Mouse (Mus musculus): ENCODE measurements around the gene Cul4a. TPM values are rescaled to one million over a fixed set of nuclear protein-coding genes. Genes with fewer than 3 reads are reported as not detected.

The Cul4a gene
- polyA plus RNA-seq, 1 experiment from 2014 or later = 71.6 TPM

DNA sequence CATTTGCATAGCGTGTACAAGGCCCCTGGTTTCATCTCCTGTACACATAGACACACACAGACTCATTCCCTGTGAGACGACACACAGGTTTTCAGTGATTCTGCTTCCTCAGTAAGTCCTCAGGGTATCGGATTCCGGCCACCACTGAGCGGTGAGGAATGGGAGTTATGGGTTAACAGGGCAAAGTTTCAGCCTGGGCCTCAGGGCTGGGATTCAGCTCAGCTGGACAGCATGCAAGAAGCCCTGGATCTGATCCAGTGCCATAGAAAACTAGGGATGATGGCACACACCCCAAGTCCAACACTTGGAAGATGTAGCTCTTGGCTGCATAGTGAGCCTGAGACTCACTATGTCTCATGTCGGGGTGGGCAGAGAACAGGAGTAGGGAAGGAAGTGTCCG lies 74.5 kb downstream of the Cul4a start:
- H3K4me2 ChIP-seq = no peak overlapping the region
- no peak overlapping the region for H3K4me3 ChIP-seq (replicated peaks)
- no peaks in the 10 kb centered on the region for H3K9me3 ChIP-seq (replicated peaks)
- no peak overlapping the region for H3K27ac ChIP-seq (replicated peaks)
- WGBS (ENCODE audit: insufficient replicate concordance) = 67% methylated on average over 7 of the region's 7 CpGs
- no peak overlapping the region for H3K9ac ChIP-seq
- ATAC-seq (ENCODE audit: insufficient read depth) = no peak
- peaks cover 31% of the 10 kb centered on the region for H3K36me3 ChIP-seq (replicated peaks)
- peaks cover 11% of the 10 kb centered on the region for H3K4me1 ChIP-seq (replicated peaks)
- H3K27me3 ChIP-seq = no peaks in the 10 kb centered on the region

DNA sequence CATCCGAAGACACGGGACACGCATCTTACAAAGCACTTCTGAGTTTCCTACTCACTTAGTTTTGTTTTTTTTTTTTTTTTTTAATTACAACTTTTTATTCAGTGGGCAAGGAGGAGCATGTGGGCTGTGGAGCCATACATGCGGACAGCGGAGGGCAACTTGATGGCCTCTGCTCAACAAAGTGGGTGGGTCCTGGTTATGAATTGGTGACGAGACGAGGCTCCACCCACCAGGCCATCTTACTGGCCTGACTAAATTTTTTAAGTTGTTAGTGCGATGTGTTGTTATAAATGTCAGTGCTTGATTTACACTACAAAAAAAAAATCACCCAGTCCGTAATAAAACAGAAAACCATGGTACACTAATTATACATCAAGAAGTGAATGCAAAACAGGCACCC lies 75.0 kb downstream of the Cul4a start:
- Histone ChIP-seq H3K27ac (replicated peaks) (no peak overlapping the region), H3K4me2 (no peak overlapping the region), H3K9me3 (replicated peaks) (no peaks in the 10 kb centered on the region), H3K4me1 (replicated peaks) (peaks cover 11% of the 10 kb centered on the region), H3K36me3 (replicated peaks) (peaks cover 27% of the 10 kb centered on the region), H3K9ac (no peak overlapping the region), H3K27me3 (no peaks in the 10 kb centered on the region), H3K4me3 (replicated peaks) (no peak overlapping the region)
- WGBS (ENCODE audit: insufficient replicate concordance) = 65% methylated on average over 9 of the region's 9 CpGs
- no peak for ATAC-seq (ENCODE audit: insufficient read depth)

DNA sequence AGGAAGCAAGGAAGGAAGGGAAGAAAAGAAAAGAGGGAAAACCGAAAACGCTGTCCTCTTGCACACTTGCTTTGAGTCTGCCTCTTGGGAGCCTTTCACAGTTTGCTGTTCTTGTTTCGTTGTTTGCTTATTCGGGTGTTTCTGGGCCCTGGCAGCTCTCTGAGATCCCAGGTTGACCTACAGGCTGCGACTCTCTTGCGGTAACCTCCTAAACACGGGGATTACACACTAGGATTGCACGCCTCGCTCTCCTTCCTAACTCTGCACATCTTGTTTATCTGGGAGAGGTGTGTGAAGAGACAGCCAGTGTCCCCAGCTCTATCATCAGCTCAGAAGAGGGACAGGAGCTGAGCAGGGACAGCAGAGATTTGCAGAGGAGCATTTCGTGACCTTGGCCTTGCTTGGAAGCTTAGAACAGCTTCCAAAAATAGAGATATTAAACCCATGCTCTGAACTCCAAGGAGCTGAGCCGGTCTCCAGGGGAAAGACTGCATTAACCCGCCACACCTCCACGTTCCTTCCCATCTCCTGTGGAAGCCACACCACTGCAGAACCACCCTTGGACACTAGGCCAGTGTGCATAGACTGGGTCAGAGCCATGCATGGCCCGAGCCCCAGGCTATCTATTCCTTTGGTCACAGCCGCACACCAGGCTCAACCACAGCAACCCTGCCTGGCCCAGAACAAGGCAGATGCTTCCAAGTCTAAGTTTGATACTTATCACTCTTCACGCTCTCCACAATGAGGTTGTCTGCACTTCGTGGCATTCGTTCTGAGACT lies 75.7 kb downstream of the Cul4a start:
- peaks cover 20% of the 10 kb centered on the region for H3K36me3 ChIP-seq (replicated peaks)
- no peak overlapping the region for H3K4me3 ChIP-seq (replicated peaks)

DNA sequence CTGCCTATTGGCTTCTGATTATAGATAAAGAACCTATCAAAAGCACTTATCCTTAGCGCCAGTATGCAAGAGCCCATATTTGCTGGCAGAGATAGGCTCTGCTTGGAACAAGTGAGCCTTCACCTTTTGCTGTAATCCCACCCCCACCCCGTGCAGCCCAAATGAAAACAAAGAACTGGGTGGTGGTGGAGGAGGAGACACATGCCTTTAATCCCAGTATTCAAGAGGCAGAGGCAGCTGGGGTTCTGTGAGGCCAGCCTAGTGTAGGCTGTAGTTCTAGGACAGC lies 76.2 kb downstream of the Cul4a start:
- ATAC-seq (ENCODE audit: insufficient read depth) = no peak
- Histone ChIP-seq H3K4me1 (replicated peaks) (peaks cover 11% of the 10 kb centered on the region), H3K4me2 (no peak overlapping the region), H3K9me3 (replicated peaks) (no peaks in the 10 kb centered on the region), H3K36me3 (replicated peaks) (peaks cover 14% of the 10 kb centered on the region), H3K4me3 (replicated peaks) (no peak overlapping the region), H3K9ac (no peak overlapping the region), H3K27me3 (no peaks in the 10 kb centered on the region), H3K27ac (replicated peaks) (no peak overlapping the region)
- WGBS (ENCODE audit: insufficient replicate concordance) = 10% methylated on average over 2 of the region's 2 CpGs

More for the DNA sequence above, 75.7 kb downstream of the Cul4a start:
- H3K4me2 ChIP-seq = no peak overlapping the region
- ATAC-seq (ENCODE audit: insufficient read depth) = peak; percentile 26
- peaks cover 11% of the 10 kb centered on the region for H3K4me1 ChIP-seq (replicated peaks)
- no peaks in the 10 kb centered on the region for H3K9me3 ChIP-seq (replicated peaks)
- no peaks in the 10 kb centered on the region for H3K27me3 ChIP-seq
- WGBS (ENCODE audit: insufficient replicate concordance) = 61% methylated on average over 18 of the region's 18 CpGs
- H3K9ac ChIP-seq = no peak overlapping the region
- H3K27ac ChIP-seq (replicated peaks) = no peak overlapping the region

DNA sequence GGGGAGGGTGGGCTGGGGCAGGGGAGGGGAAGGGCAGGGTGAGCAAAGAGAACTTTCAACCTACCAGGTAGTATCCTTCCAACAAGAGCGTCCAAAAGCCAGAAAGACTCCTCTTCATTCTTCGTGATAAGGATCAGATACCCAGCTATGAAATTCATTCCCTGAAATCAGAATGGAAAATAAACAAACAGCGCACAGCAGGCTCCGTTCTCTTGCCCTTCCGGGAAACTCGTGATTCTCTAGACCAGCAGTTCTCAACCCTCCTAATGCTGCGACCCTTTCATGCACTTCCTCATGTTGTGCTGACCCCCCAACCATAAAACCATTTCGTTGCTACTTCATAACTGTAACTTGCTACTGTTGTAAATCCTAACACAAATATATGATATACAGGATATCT lies 81.4 kb downstream of the Cul4a start:
- no peak overlapping the region for H3K4me2 ChIP-seq
- no peak overlapping the region for H3K9ac ChIP-seq
- H3K9me3 ChIP-seq (replicated peaks) = no peaks in the 10 kb centered on the region
- peaks cover 3% of the 10 kb centered on the region for H3K4me1 ChIP-seq (replicated peaks)
- H3K27me3 ChIP-seq = no peaks in the 10 kb centered on the region
- no peak overlapping the region for H3K27ac ChIP-seq (replicated peaks)
- no peaks in the 10 kb centered on the region; the same call in 1 of the 2 replicates for H3K36me3 ChIP-seq (replicated peaks)
- no peak for ATAC-seq (ENCODE audit: insufficient read depth)
- 72% methylated on average over 8 of the region's 8 CpGs for WGBS (ENCODE audit: insufficient replicate concordance)
- H3K4me3 ChIP-seq (replicated peaks) = no peak overlapping the region

DNA sequence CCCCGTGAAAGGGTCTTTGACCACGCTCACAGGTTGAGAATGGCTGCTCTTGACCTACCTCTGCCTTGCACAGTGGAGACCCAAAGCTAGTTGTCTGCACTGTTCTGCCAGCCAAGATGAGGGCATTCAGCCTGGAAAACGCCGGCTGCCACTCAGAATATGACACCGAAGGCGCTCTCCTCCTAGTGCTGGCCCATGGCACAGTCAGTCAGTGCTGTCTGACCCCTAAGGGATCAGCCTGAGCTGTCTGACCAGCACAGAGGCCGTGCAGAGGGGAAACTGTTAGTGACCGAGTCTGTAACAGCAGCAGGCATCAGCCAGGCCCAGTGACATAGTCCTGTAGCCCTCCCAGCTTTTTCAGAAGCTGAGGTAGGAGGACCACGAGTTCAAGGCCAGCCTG lies 81.8 kb downstream of the Cul4a start:
- no peak for ATAC-seq (ENCODE audit: insufficient read depth)
- Histone ChIP-seq H3K4me1 (replicated peaks) (no peaks in the 10 kb centered on the region; the same call in none of the 2 replicates), H3K4me3 (replicated peaks) (no peak overlapping the region), H3K27me3 (no peaks in the 10 kb centered on the region), H3K27ac (replicated peaks) (no peak overlapping the region), H3K4me2 (no peak overlapping the region), H3K9ac (no peak overlapping the region), H3K36me3 (replicated peaks) (no peaks in the 10 kb centered on the region; the same call in 1 of the 2 replicates), H3K9me3 (replicated peaks) (no peaks in the 10 kb centered on the region)
- 61% methylated on average over 9 of the region's 9 CpGs for WGBS (ENCODE audit: insufficient replicate concordance)

DNA sequence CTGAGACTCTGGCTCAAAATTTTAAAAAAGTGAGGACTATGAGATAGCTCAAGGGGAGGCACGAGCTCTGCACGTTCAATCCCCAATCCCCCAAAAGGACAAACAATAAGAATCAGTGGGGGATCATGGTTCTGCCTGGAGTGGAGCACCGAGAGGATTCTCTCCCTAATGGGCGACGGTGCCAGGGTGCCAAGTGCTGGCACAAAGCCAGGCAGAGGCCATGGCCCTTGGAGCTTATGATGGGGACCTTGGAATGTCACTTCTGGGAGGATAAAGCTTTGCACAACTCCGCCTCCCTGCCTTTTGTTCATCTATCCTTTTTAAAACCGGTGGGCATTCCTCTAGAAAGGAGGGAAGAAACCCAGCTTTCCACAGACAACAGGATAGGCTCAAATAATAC lies 82.2 kb downstream of the Cul4a start:
- ATAC-seq (ENCODE audit: insufficient read depth) = no peak
- H3K27me3 ChIP-seq = no peaks in the 10 kb centered on the region
- WGBS (ENCODE audit: insufficient replicate concordance) = 66% methylated on average over 7 of the region's 7 CpGs
- no peaks in the 10 kb centered on the region for H3K9me3 ChIP-seq (replicated peaks)
- H3K4me3 ChIP-seq (replicated peaks) = no peak overlapping the region
- H3K27ac ChIP-seq (replicated peaks) = no peak overlapping the region
- no peaks in the 10 kb centered on the region for H3K4me1 ChIP-seq (replicated peaks)
- no peaks in the 10 kb centered on the region; the same call in 1 of the 2 replicates for H3K36me3 ChIP-seq (replicated peaks)
- no peak overlapping the region for H3K4me2 ChIP-seq
- no peak overlapping the region for H3K9ac ChIP-seq

DNA sequence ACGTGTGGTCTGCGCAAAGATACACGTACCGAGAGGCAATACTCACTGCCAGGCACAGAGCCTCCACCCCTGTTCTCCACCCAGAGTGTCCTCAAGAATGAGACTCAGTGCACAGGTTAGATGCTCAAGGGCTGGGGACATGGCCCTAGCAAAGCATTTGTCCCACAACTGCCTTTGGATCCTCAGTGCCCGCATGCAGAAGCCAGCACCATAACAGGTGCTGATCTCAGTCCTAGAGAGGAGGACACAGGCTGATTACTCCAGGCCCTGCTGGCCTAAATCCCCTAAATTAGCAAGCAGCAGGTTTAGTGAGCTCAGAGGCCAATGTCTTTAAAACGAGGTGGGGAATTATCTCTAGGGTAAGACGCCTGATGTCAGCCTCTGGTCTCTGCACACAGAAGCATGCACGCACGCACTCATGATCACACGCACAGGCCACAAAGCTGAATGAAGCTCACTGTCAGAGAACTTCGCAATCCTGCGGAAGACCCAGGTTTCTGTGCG lies 82.7 kb downstream of the Cul4a start:
- Histone ChIP-seq H3K36me3 (replicated peaks) (no peaks in the 10 kb centered on the region; the same call in 1 of the 2 replicates), H3K4me1 (replicated peaks) (no peaks in the 10 kb centered on the region), H3K27ac (replicated peaks) (no peak overlapping the region), H3K9ac (no peak overlapping the region), H3K9me3 (replicated peaks) (no peaks in the 10 kb centered on the region), H3K4me3 (replicated peaks) (no peak overlapping the region), H3K27me3 (no peaks in the 10 kb centered on the region), H3K4me2 (no peak overlapping the region)
- no peak for ATAC-seq (ENCODE audit: insufficient read depth)
- WGBS (ENCODE audit: insufficient replicate concordance) = 77% methylated on average over 13 of the region's 13 CpGs

DNA sequence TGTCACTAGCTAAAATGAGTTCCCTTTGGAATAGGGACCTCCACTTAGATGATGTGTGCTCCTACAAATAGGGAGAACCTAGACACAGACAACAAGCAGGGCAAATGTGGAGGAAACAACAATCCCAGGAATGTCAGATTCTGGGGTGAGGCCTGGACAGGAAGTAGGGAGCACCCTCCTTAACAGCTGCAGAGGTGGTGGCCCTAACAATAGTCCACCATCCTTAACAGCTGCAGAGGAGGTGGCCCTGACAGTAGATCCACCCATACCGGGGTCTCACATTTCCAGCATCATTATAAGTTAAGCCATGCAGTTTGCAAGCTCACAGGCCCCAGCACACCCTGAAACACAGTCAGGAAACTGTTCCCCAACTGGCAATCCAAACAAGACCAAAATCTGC lies 83.4 kb downstream of the Cul4a start:
- H3K27ac ChIP-seq (replicated peaks) = no peak overlapping the region
- no peak overlapping the region for H3K4me3 ChIP-seq (replicated peaks)
- no peak for ATAC-seq (ENCODE audit: insufficient read depth)
- WGBS (ENCODE audit: insufficient replicate concordance) = 84% methylated on average over 1 of the region's 1 CpGs
- H3K9ac ChIP-seq = no peak overlapping the region
- H3K27me3 ChIP-seq = no peaks in the 10 kb centered on the region
- H3K4me1 ChIP-seq (replicated peaks) = no peaks in the 10 kb centered on the region
- no peaks in the 10 kb centered on the region; the same call in 1 of the 2 replicates for H3K36me3 ChIP-seq (replicated peaks)
- H3K9me3 ChIP-seq (replicated peaks) = no peaks in the 10 kb centered on the region
- no peak overlapping the region for H3K4me2 ChIP-seq

DNA sequence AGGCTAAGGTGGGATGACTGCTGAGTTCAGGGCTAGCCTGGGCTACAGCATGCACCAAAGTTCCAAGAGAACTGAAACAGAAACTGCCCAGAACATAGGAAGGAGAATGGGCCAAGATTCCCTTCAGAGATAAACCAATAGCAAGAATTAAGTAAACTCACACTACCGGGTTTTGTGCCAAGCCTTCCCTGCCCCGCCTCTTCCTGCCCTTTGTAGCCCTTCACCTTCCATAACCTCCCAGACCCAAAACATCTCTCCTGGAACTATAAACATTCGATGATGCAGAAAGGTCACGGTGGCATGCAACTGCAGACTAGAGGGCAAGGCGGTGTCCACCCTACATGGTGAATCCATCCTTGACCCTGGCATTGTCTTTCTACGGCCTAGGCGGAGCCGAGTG lies 84.8 kb downstream of the Cul4a start:
- H3K27ac ChIP-seq (replicated peaks) = no peak overlapping the region
- H3K27me3 ChIP-seq = no peaks in the 10 kb centered on the region
- H3K36me3 ChIP-seq (replicated peaks) = no peaks in the 10 kb centered on the region
- H3K9ac ChIP-seq = no peak overlapping the region
- H3K4me2 ChIP-seq = no peak overlapping the region
- no peaks in the 10 kb centered on the region for H3K4me1 ChIP-seq (replicated peaks)
- H3K4me3 ChIP-seq (replicated peaks) = no peak overlapping the region
- 82% methylated on average over 8 of the region's 8 CpGs for WGBS (ENCODE audit: insufficient replicate concordance)
- no peaks in the 10 kb centered on the region for H3K9me3 ChIP-seq (replicated peaks)
- ATAC-seq (ENCODE audit: insufficient read depth) = no peak

DNA sequence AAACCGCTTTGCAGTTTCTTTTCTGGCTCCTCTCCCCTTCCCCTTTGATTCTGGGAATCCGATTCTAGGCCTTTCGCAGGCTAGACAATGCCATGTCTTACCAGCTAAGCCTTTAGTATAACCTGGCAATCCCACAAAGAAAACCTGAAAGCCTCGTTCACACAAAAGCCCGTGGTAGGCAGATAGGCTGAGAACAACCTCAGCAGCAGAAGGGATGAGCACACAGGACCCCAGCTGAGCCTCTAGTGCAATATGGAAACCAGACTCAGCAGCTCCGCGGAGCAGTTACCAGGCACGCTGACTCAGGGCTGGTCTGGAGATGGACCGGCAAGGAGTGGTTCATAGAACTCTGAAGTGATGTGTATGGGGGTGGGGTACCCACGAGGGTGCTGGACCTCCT lies 89.4 kb downstream of the Cul4a start:
- H3K9me3 ChIP-seq (replicated peaks) = no peaks in the 10 kb centered on the region
- H3K4me2 ChIP-seq = no peak overlapping the region
- ATAC-seq (ENCODE audit: insufficient read depth) = no peak
- H3K27me3 ChIP-seq = peaks cover 11% of the 10 kb centered on the region
- H3K4me3 ChIP-seq (replicated peaks) = no peak overlapping the region
- no peaks in the 10 kb centered on the region for H3K36me3 ChIP-seq (replicated peaks)
- no peak overlapping the region for H3K27ac ChIP-seq (replicated peaks)
- H3K9ac ChIP-seq = no peak overlapping the region
- H3K4me1 ChIP-seq (replicated peaks) = peaks cover 7% of the 10 kb centered on the region
- WGBS (ENCODE audit: insufficient replicate concordance) = 59% methylated on average over 10 of the region's 10 CpGs

DNA sequence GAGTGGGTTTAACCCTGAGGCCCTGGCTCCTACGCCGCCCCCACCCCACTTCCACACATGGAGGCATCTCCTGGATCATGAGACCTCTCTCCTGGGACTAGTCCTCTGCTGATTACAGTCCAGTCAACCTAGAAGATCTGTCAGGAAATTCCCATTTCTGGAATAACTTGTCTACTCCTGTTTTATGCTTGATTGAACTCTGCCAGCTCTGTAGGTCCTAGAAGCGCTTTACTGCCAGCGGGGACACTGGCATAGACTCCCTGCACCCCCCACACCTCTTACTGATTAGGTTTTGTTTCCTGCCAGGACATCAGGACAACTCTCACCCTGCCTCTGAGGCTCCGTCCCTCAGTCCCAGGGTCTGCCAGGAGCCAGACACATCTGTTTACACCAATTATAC lies 92.1 kb downstream of the Cul4a start:
- H3K27me3 ChIP-seq = peaks cover 17% of the 10 kb centered on the region
- peaks cover 20% of the 10 kb centered on the region for H3K4me1 ChIP-seq (replicated peaks)
- H3K27ac ChIP-seq (replicated peaks) = no peak overlapping the region
- 80% methylated on average over 5 of the region's 5 CpGs for WGBS (ENCODE audit: insufficient replicate concordance)
- H3K9me3 ChIP-seq (replicated peaks) = no peaks in the 10 kb centered on the region
- H3K4me2 ChIP-seq = no peak overlapping the region
- H3K36me3 ChIP-seq (replicated peaks) = no peaks in the 10 kb centered on the region
- ATAC-seq (ENCODE audit: insufficient read depth) = no peak
- no peak overlapping the region for H3K4me3 ChIP-seq (replicated peaks)
- H3K9ac ChIP-seq = no peak overlapping the region

All from liver, embryonic 15.5 days (tissue).